Mouse (Mus musculus): ENCODE results near the gene Pabpc4.

DNA sequence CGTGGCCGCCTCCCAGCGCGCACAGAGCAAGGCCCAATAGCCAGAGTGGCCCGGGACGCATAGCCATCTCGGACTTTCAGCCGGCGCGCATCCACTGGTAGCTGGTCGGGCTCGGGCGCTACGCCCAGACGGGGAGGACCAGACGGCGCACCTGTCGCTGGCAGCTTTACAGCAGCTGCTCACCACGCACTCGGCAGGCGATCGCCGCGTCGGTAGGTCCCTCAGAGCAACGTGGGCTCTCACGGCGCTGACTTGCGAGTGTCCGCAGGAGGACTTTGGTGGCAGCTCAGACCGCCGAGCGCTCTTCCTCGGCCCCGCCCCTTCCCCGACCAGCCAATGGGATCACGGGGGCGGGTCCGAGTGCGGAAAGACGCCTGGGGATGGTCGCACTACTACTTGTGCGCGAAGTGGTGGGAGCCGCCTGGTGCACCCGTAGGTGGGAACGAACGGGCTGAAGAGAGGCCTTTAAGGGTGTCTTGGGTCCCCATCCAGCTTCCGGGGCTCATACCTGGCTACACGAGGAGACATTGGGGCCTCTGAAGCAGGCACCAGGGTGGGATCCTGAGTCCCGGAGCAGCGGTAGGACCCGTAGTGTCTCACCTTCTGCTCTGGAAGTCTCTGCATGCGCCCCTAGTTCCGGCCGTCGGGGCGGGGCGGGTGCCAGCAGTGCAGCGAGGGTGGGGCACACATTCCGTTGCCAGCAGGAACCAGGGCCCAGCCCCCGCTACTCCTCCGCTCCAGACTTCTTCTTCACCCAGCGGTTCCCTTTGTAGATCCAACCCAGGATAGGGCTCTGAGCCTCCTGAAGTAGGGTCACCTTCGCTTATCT is 80.7 kb downstream of the Pabpc4 start, which contains the start of gene Bmp8a:
- TF ChIP-seq CTCF (IDR thresholded peaks at IDR 0.05; ENCODE audit: low read depth, low read length) (no peak), POLR2A (IDR thresholded peaks at IDR 0.05; ENCODE audit: insufficient read depth, low read length) (no peak)

Data from ES-Bruce4 (cell line).